Mouse (Mus musculus): Measurements from ENCODE around the gene Acoxl.

DNA sequence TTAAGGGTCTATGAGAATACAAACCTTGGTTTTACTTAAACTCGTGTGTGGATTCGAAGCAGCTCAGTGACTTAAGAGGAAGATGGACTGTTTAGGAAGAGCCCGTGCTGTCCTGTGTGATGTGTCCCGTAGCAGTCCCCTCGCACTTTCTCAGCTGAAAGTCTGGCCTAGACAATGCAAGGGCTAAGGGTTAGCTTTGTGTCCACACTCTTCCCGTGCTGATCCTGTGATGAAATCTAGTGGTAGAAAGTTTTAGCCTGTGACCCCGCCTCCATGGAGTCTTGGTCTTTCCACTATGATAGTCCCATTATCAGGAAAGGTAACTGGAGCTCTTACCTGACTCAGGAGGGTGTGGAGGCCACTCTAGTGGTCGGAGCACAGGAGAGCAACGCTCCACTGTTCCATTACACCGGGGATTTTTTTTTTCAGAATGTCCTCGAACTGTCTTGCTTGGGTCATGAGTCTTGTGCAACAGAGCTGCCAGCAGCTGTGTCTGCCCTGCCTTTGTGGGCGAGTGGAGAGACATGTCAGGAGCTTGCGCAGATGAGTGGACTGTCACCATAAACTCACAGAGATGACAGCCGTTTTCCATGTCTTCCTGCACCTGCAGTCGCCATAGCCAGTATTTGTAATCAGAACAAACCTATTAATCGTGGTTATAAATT lies 298.2 kb downstream of the Acoxl start:
- TF ChIP-seq CTCF (conservative IDR thresholded peaks at IDR 0.05; ENCODE audit: insufficient read depth, insufficient read length, low read depth, low read length), result no peak
- no peak for TF ChIP-seq POLR2A (IDR thresholded peaks at IDR 0.05; ENCODE audit: low read depth, low read length)
